Mouse (Mus musculus): ENCODE data around the gene Dll3.
A peak's percentile ranks its signal among the peaks of the same experiment; 100 is the strongest.

DNA sequence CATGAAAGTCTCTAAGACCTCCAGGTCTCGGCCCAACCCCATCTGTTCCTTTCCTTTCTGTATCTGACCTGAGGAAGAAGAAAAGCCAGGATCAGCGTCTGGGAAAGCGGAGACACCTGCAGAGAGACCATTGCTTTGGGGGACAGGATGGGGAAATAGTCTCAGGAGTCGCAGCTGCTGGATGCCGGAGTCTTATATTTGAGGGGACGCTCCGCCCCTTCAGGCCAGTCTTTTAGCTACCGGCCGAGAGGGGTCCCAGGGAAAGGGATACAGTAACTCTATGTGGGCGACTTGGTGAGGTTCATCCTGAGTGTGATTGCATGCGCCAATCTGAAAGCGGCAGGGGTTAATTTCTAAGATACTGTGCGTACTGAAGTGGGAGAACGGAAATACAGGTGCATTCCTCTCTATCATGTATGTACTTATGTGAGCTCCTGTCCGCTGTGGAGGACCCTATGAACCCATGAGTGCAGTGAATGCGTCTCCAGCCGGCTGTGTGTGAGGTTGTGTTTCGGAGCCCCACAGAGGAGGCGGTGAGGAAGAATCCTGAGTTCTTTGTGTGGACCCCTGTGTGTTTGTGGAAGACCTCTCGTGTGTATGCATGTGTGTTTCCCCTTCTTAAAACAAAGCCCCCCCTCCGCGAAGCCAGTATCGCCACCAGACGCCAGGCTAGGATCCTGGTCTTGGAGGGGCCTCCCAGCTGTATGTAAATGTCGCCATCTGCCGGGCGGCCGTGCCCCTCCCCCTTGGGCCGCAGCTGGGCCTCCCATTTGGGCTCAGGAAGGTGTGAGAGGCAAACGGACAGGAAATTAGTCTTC is at the start of gene Dll3:
- TF ChIP-seq CTCF (IDR thresholded peaks at IDR 0.05; ENCODE audit: extremely low read depth, insufficient read depth, low read length) (peak; percentile 19; the same call in 1 of the 2 replicates), POLR2A (IDR thresholded peaks at IDR 0.05; ENCODE audit: extremely low read depth, insufficient read depth, low read length) (no peak)

Measured in cortical plate, adult 2 months (tissue).